ENCODE assay signal across 11 mouse cellular contexts in the genomic region with DNA sequence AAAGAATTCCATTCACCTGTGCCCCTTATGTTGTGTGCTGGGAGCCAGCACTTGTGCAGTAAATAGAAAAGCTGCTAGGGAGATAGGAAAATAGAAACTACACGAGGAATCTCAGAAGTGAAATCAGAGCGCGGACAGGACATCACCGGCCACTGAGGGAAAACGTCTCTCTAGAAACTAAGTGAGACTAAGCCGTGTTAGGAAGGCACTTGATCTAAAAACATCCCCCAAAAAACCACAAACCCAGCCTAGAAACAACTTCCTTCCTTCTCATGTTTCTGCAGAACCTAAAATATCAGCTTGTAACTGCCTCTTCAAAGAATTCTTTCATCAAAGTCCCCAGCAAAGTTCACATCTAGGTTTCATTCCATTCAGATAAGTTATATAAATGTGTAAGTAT. TPM values are rescaled to one million over a fixed set of nuclear protein-coding genes. Genes with fewer than 3 reads are reported as not detected.
DNase-seq lines count a peak whose midpoint lies in the region; ATAC-seq and TF ChIP-seq lines count a peak whose summit lies in the region.
"Had no signal": no experiment of that assay in that cellular context is flagged by ENCODE, and none has a peak within 500 bp of the region (broad histone marks: within the 10 kb centered on the region; RNA-seq: fewer than 3 reads in every experiment).

No protein-coding gene starts in this region.

- peak overlapping the region; percentile 35 to 75; a peak in 3 of 4 replicates for H3K27ac ChIP-seq in heart, embryonic 14.5 days (replicated peaks in 1 of 2; ENCODE audit: control insufficient read depth in 1 of 2, insufficient read depth in 1 of 2, low read depth in 2 of 2, low read length in 2 of 2)
- H3K27ac ChIP-seq: embryonic facial prominence, embryonic 15.5 days had no signal

- H3K9me3 ChIP-seq in heart, embryonic 14.5 days (ENCODE audit: control insufficient read depth, low read length): no peaks in the 10 kb centered on the region
- H3K9me3 ChIP-seq: embryonic facial prominence, embryonic 15.5 days had no signal

- peak overlapping the region in 1 of 2 experiments; percentile 9; a peak in 1 of 4 replicates for H3K4me3 ChIP-seq in heart, embryonic 14.5 days (ENCODE audit: control insufficient read depth in 1 of 2, insufficient read depth in 1 of 2, low read depth in 1 of 2, low read length in 2 of 2)
- no peak overlapping the region for H3K4me3 ChIP-seq in myocyte
- H3K4me3 ChIP-seq: embryonic facial prominence, embryonic 15.5 days had no signal

- H3K79me2 ChIP-seq in myocyte (ENCODE audit: control insufficient read depth, insufficient read depth): no peaks in the 10 kb centered on the region

- H3K36me3 ChIP-seq in heart, embryonic 14.5 days (ENCODE audit: control insufficient read depth, insufficient read depth, low read length): no peaks in the 10 kb centered on the region
- H3K36me3 ChIP-seq in myocyte (ENCODE audit: control insufficient read depth, insufficient read depth): no peaks in the 10 kb centered on the region
- H3K36me3 ChIP-seq: embryonic facial prominence, embryonic 15.5 days had no signal

- peak overlapping the region; percentile 47 for H3K4me2 ChIP-seq in heart, embryonic 14.5 days (ENCODE audit: low read length)
- peak overlapping the region; percentile 70 for H3K4me2 ChIP-seq in myocyte (ENCODE audit: low read depth)
- H3K4me2 ChIP-seq: embryonic facial prominence, embryonic 15.5 days had no signal

- no peak for ATAC-seq in heart, embryonic 14.5 days (ENCODE audit: insufficient number of reproducible peaks, insufficient read depth, low FRiP score, low read depth)
- peak; percentile 69 for ATAC-seq in activated CD4-positive, CD25-positive, alpha-beta regulatory T cell, adult 4 months
- ATAC-seq: forebrain, embryonic 16.5 days had no signal

- no peak for TF ChIP-seq POLR2A in myocyte (IDR thresholded peaks at IDR 0.05; ENCODE audit: insufficient read length, low read depth)

- H3K27me3 ChIP-seq in heart, embryonic 14.5 days (ENCODE audit: control insufficient read depth, insufficient read depth, low read length): no peaks in the 10 kb centered on the region
- H3K27me3 ChIP-seq in myocyte (ENCODE audit: control insufficient read depth, insufficient read depth, insufficient read length): no peaks in the 10 kb centered on the region
- H3K27me3 ChIP-seq: embryonic facial prominence, embryonic 15.5 days had no signal

- H3K9ac ChIP-seq in heart, embryonic 14.5 days (ENCODE audit: low read length): peak overlapping the region; percentile 53; the same call in 1 of the 2 replicates
- H3K9ac ChIP-seq: embryonic facial prominence, embryonic 15.5 days had no signal

- WGBS in heart, embryonic 14.5 days: 7% methylated on average over 6 of the region's 6 CpGs

- no peak overlapping the region for H3ac ChIP-seq in myocyte (ENCODE audit: control insufficient read depth, insufficient read length)

- peaks cover 15 to 31% of the 10 kb centered on the region in 2 experiments for H3K4me1 ChIP-seq in heart, embryonic 14.5 days (ENCODE audit: control insufficient read depth in 2 of 2, insufficient read depth in 2 of 2, low read length in 2 of 2)
- H3K4me1 ChIP-seq: embryonic facial prominence, embryonic 15.5 days had no signal

- DNase-seq in heart, postnatal 4 days: no peak
- DNase-seq in CD4-positive helper T cell, adult 2 months (ENCODE audit: low read depth, low spot score): peak; percentile 85
- no peak for DNase-seq in urinary bladder, postnatal 10 days (ENCODE audit: low spot score)
- DNase-seq in testis, postnatal 14 days (ENCODE audit: low spot score): no peak
- DNase-seq: cerebellum, adult 9-10 months; layer of hippocampus, postnatal 36 days had no signal

TF ChIP-seq in myocyte, 11 proteins besides CTCF, POLR2A, EP300 and RAD21:
- TF ChIP-seq MAX (IDR thresholded peaks at IDR 0.05; ENCODE audit: low read depth) (no peak), MYOG (IDR thresholded peaks at IDR 0.05; ENCODE audit: control insufficient read depth in 1 of 3, insufficient read depth in 1 of 3, insufficient read length in 2 of 3, low read depth in 2 of 3) (no peak), TCF3 (IDR thresholded peaks at IDR 0.05; ENCODE audit: insufficient read length, low read depth) (no peak), CEBPB (IDR thresholded peaks at IDR 0.05; ENCODE audit: insufficient read depth, poor library complexity, severe bottlenecking) (no peak), E2F4 (IDR thresholded peaks at IDR 0.05; ENCODE audit: insufficient read depth) (no peak), MYOD1 (IDR thresholded peaks at IDR 0.05; ENCODE audit: control insufficient read depth in 1 of 3, insufficient read length in 2 of 3, low read depth in 2 of 3) (no peak), POLR2AphosphoS2 (IDR thresholded peaks at IDR 0.05; ENCODE audit: insufficient read length, low read depth) (no peak), REST (IDR thresholded peaks at IDR 0.05; ENCODE audit: insufficient read depth, insufficient read length) (no peak), TCF12 (IDR thresholded peaks at IDR 0.05; ENCODE audit: insufficient read depth, poor library complexity, severe bottlenecking) (no peak)

RNA-seq across cellular contexts. Expression of gene Cobll1, which starts 50.6 kb away (rescaled TPM):
- polyA plus RNA-seq in heart, embryonic 14.5 days (2014; fragmentation: Nextera tagmentation; extraction: Ambion mirVana): 10.6 and 13.2 TPM in 2 replicates
- total RNA-seq in heart, postnatal 4 days (2021): 10 to 100 TPM; 34.5 to 34.7 TPM
- polyA plus RNA-seq in activated CD4-positive, CD25-positive, alpha-beta regulatory T cell, adult 4 months (2017; shearing (Covaris generic)): 1 to 10 TPM; 2.6 to 4.7 TPM
- 2.4 TPM for polyA plus RNA-seq in myocyte (2012; fragmentation: generic; extraction: Trizol)
